Mouse (Mus musculus) small intestine, adult 2 months (tissue): ENCODE data around the gene Tbc1d14.

Experiments used
- CTCF ChIP-seq: fragments of 200-500 bp; IDR thresholded peaks from 2 replicates; pipeline ENCODE4 v1.5.1; 2012; ENCODE audit warnings: low read depth, mild to moderate bottlenecking, control low read depth, inconsistent platforms, low read length, moderate library complexity, mixed read lengths; ENCODE audit not compliant: insufficient replicate concordance, insufficient read length; ENCODE audit errors: extremely low read depth
- POLR2A ChIP-seq: fragments of 200-500 bp; IDR thresholded peaks from 2 replicates; pipeline ENCODE4 v1.6.1; 2012; ENCODE audit warnings: low read depth, mild to moderate bottlenecking, control low read depth, inconsistent platforms, low read length, moderate library complexity

GRCm38 (mm10) chr5:36595115-36595514 is 2.0 kb upstream of the Tbc1d14 start:
- TF ChIP-seq POLR2A (no peak), CTCF (no peak)
